Mouse (Mus musculus): ENCODE data around the gene Tnfrsf23. TPM values are rescaled to one million over a fixed set of nuclear protein-coding genes. Genes with fewer than 3 reads are reported as not detected.

Gene Tnfrsf23
- total and polyA plus RNA-seq, 3 experiments: 0.08 to 0.71 TPM; not detected in 1

DNA sequence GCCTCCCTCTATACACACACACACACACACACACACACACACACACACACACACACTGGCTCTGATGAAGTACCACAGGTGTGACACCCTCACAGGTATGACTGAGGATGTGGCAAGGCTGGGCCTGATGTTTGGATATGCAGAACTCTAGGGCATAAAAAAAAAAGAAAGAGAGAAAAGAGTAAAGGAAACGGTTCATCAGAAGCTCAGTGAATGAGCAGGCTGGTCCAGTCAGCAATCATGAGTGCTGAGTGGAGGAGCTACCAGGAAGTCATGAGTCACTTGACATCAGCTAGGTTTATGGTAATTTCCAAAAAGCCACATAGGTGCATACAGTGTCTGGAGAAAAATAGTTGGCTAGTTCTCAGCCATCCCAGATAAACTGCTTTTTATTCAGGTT lies 56.2 kb downstream of the Tnfrsf23 start:
- no peak for TF ChIP-seq TBP (conservative IDR thresholded peaks at IDR 0.05; ENCODE audit: low read depth, low read length)
- TF ChIP-seq ELF1 (IDR thresholded peaks at IDR 0.05; ENCODE audit: low read depth, low read length): 0 out of 2 replicates have a peak, but pooled peaks have one; percentile 15
- H3K27me3 ChIP-seq (replicated peaks): peaks cover 1% of the 10 kb centered on the region
- in situ Hi-C loops (cut with MboI; ENCODE audit: low pct_ligation_motif_present, low pct_unique_long_range_greater_than_20kb, low sequenced_read_pairs) (no loop called here), dilution Hi-C loops (cut with MboI; ENCODE audit: extremely low pct_ligation_motif_present, extremely low pct_unique_long_range_greater_than_20kb, low sequenced_read_pairs) (no loop called here)
- no peak overlapping the region for H3K9ac ChIP-seq (ENCODE audit: insufficient read depth, low read depth)
- H3K4me1 ChIP-seq (ENCODE audit: control insufficient read depth in 1 of 2, insufficient read depth in 2 of 2): peaks cover 3 to 26% of the 10 kb centered on the region in 2 experiments; a peak in 3 of 4 replicates
- H3K9me3 ChIP-seq (replicated peaks; ENCODE audit: low read length): no peaks in the 10 kb centered on the region
- H3K36me3 ChIP-seq (replicated peaks in 1 of 2; ENCODE audit: control insufficient read depth in 1 of 2, insufficient read depth in 1 of 2, low read length in 1 of 2): peaks cover 0 to 3% of the 10 kb centered on the region in 2 experiments
- no peak overlapping the region for H3K27ac ChIP-seq (ENCODE audit: insufficient read depth, low read depth)
- 0 out of 2 replicates have a peak overlapping the region, but pooled peaks have one; percentile 5 for H3K4me2 ChIP-seq (ENCODE audit: insufficient read depth, low read depth, poor library complexity, severe bottlenecking)
- no peak overlapping the region for H3K4me3 ChIP-seq (replicated peaks in 1 of 3; ENCODE audit: low read depth in 2 of 3, low read length in 2 of 3, poor library complexity in 1 of 3)
- no peak for DNase-seq (ENCODE audit: extremely low read depth)
- no peaks in the 10 kb centered on the region for H3K79me2 ChIP-seq (replicated peaks; ENCODE audit: control insufficient read depth, extremely low read depth, insufficient read depth, poor library complexity, severe bottlenecking)

DNA sequence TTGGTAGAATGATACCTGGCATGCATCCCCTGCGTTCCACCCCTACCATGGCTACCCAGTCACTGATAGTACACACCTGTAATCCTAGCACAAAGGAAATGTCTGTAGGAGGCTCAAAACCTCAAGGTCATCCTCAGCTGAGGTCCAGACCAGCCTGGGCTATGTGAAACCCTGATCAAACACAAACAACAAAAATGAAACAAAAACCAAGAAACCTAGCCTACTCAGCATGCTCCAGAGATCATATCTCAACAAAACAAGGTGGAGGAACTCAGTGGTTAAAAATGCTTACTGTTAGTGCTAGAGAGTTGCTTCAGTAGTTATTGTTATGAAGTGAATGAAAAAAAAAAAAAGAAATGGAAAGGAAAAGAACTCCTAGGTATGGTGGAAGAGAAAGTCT lies 57.1 kb downstream of the Tnfrsf23 start, which contains the start of gene Tnfrsf26:
Gene Tnfrsf26 (minus strand): TSS at position 183 of the 400 bp plus-strand sequence.
- Histone ChIP-seq H3K36me3 (replicated peaks in 1 of 2; ENCODE audit: control insufficient read depth in 1 of 2, insufficient read depth in 1 of 2, low read length in 1 of 2) (no peaks in the 10 kb centered on the region), H3K4me2 (ENCODE audit: insufficient read depth, low read depth, poor library complexity, severe bottlenecking) (peak within 1 kb of the TSS; percentile 80), H3K9me3 (replicated peaks; ENCODE audit: low read length) (no peaks in the 10 kb centered on the region), H3K4me3 (replicated peaks in 1 of 3; ENCODE audit: low read depth in 2 of 3, low read length in 2 of 3, poor library complexity in 1 of 3) (peak within 1 kb of the TSS; percentile 44 to 65 (median 55)), H3K9ac (ENCODE audit: insufficient read depth, low read depth) (peak within 1 kb of the TSS; percentile 41), H3K79me2 (replicated peaks; ENCODE audit: control insufficient read depth, extremely low read depth, insufficient read depth, poor library complexity, severe bottlenecking) (no peaks in the 10 kb centered on the region), H3K27me3 (replicated peaks) (peaks cover 1% of the 10 kb centered on the region), H3K4me1 (ENCODE audit: control insufficient read depth in 1 of 2, insufficient read depth in 2 of 2) (peaks cover 3 to 26% of the 10 kb centered on the region in 2 experiments; a peak in 3 of 4 replicates), H3K27ac (ENCODE audit: insufficient read depth, low read depth) (peak within 1 kb of the TSS; percentile 10; the same call in 1 of the 2 replicates)
- no peak for DNase-seq (ENCODE audit: extremely low read depth)
- in situ Hi-C loops (cut with MboI; ENCODE audit: low pct_ligation_motif_present, low pct_unique_long_range_greater_than_20kb, low sequenced_read_pairs): no loop called here
- dilution Hi-C loops (cut with MboI; ENCODE audit: extremely low pct_ligation_motif_present, extremely low pct_unique_long_range_greater_than_20kb, low sequenced_read_pairs): no loop called here
- no peak for TF ChIP-seq MAZ (IDR thresholded peaks at IDR 0.05; ENCODE audit: low read depth, low read length)
- no peak for TF ChIP-seq NELFE (IDR thresholded peaks at IDR 0.05; ENCODE audit: low read depth, low read length)
- no peak for TF ChIP-seq ETS1 (conservative IDR thresholded peaks at IDR 0.05; ENCODE audit: low read depth, low read length)
- no peak for TF ChIP-seq SIN3A (IDR thresholded peaks at IDR 0.05; ENCODE audit: low read length)
- TF ChIP-seq RCOR1 (conservative IDR thresholded peaks at IDR 0.05; ENCODE audit: low read depth, low read length): no peak
- no peak for TF ChIP-seq KAT2A (IDR thresholded peaks at IDR 0.05; ENCODE audit: insufficient replicate concordance, low read length)
- TF ChIP-seq MAFK (IDR thresholded peaks at IDR 0.05; ENCODE audit: insufficient replicate concordance, low read length): no peak; the same call in 1 of the 2 replicates
- no peak for TF ChIP-seq BHLHE40 (IDR thresholded peaks at IDR 0.05; ENCODE audit: low read depth, low read length)
- no peak for TF ChIP-seq POLR2AphosphoS2 (IDR thresholded peaks at IDR 0.05; ENCODE audit: low read depth, low read length)
- TF ChIP-seq SMC3 (IDR thresholded peaks at IDR 0.05; ENCODE audit: low read depth, low read length): no peak
- no peak for TF ChIP-seq NRF1 (IDR thresholded peaks at IDR 0.05; ENCODE audit: low read depth, low read length)
- no peak for TF ChIP-seq MAX (IDR thresholded peaks at IDR 0.05; ENCODE audit: low read length)
- no peak for TF ChIP-seq PAX5 (IDR thresholded peaks at IDR 0.05; ENCODE audit: low read length)
- no peak for TF ChIP-seq UBTF (IDR thresholded peaks at IDR 0.05; ENCODE audit: low read depth, low read length)
- no peak for TF ChIP-seq CHD1 (IDR thresholded peaks at IDR 0.05; ENCODE audit: low read depth, low read length)
- TF ChIP-seq MXI1 (IDR thresholded peaks at IDR 0.05; ENCODE audit: low read depth, low read length): no peak; the same call in 1 of the 2 replicates

All from CH12.LX (cell line).